Mouse (Mus musculus): ENCODE measurements around the gene Igf1r. TPM values are rescaled to one million over a fixed set of nuclear protein-coding genes. Genes with fewer than 3 reads are reported as not detected.

Igf1r gene
- polyA plus RNA-seq, 1 experiment from 2014 or later: 23.7 TPM

- peaks cover 56% of the 10 kb centered on the region for H3K4me1 ChIP-seq (replicated peaks)
- H3K27me3 ChIP-seq: no peaks in the 10 kb centered on the region
- ATAC-seq (ENCODE audit: low read depth): no peak
- no peaks in the 10 kb centered on the region for H3K9me3 ChIP-seq
- no peaks in the 10 kb centered on the region for H3K36me3 ChIP-seq
- no peak overlapping the region for H3K4me2 ChIP-seq
- H3K4me3 ChIP-seq: no peak overlapping the region
- no peak overlapping the region for H3K9ac ChIP-seq
- 78% methylated on average over 13 of the region's 13 CpGs for WGBS
- H3K27ac ChIP-seq (replicated peaks): no peak overlapping the region
These were observed 109.7 kb downstream of the Igf1r start for GRCm38 (mm10) chr7:68062170-68062848.

- ATAC-seq (ENCODE audit: low read depth): no peak
- H3K27me3 ChIP-seq: no peaks in the 10 kb centered on the region
These were observed 110.2 kb downstream of the Igf1r start for GRCm38 (mm10) chr7:68062849-68063208.

GRCm38 (mm10) chr7:68063711-68064110, 111.1 kb downstream of the Igf1r start:
- Histone ChIP-seq H3K4me2 (no peak overlapping the region), H3K4me1 (replicated peaks) (peaks cover 56% of the 10 kb centered on the region), H3K27ac (replicated peaks) (no peak overlapping the region), H3K9ac (no peak overlapping the region), H3K27me3 (no peaks in the 10 kb centered on the region), H3K36me3 (no peaks in the 10 kb centered on the region), H3K4me3 (no peak overlapping the region), H3K9me3 (no peaks in the 10 kb centered on the region)
- no peak for ATAC-seq (ENCODE audit: low read depth)
- WGBS: 79% methylated on average over 9 of the region's 9 CpGs

More at GRCm38 (mm10) chr7:68062849-68063208, 110.2 kb downstream of the Igf1r start:
- Histone ChIP-seq H3K4me1 (replicated peaks) (peaks cover 56% of the 10 kb centered on the region), H3K36me3 (no peaks in the 10 kb centered on the region), H3K4me3 (no peak overlapping the region), H3K27ac (replicated peaks) (no peak overlapping the region), H3K4me2 (no peak overlapping the region), H3K9ac (no peak overlapping the region), H3K9me3 (no peaks in the 10 kb centered on the region)
- 32% methylated on average over 5 of the region's 5 CpGs for WGBS

GRCm38 (mm10) chr7:68064120-68064519, 111.5 kb downstream of the Igf1r start:
- Histone ChIP-seq H3K27ac (replicated peaks) (no peak overlapping the region), H3K4me2 (no peak overlapping the region), H3K9ac (no peak overlapping the region), H3K36me3 (no peaks in the 10 kb centered on the region), H3K27me3 (no peaks in the 10 kb centered on the region), H3K4me1 (replicated peaks) (peaks cover 56% of the 10 kb centered on the region), H3K4me3 (no peak overlapping the region), H3K9me3 (no peaks in the 10 kb centered on the region)
- ATAC-seq (ENCODE audit: low read depth): no peak
- 95% methylated on average over 8 of the region's 8 CpGs for whole genome bisulfite sequencing

- 29% methylated on average over 11 of the region's 11 CpGs for WGBS
- Histone ChIP-seq H3K4me3 (no peak overlapping the region), H3K27ac (replicated peaks) (peak overlapping the region; percentile 23; the same call in 1 of the 2 replicates), H3K9me3 (no peaks in the 10 kb centered on the region), H3K36me3 (no peaks in the 10 kb centered on the region), H3K27me3 (no peaks in the 10 kb centered on the region), H3K4me1 (replicated peaks) (peaks cover 61% of the 10 kb centered on the region), H3K9ac (no peak overlapping the region), H3K4me2 (no peak overlapping the region)
- no peak; the same call in 1 of the 2 replicates for ATAC-seq (ENCODE audit: low read depth)
These were observed 112.2 kb downstream of the Igf1r start for GRCm38 (mm10) chr7:68064647-68065362.

GRCm38 (mm10) chr7:68065904-68066303, 113.3 kb downstream of the Igf1r start:
- peaks cover 64% of the 10 kb centered on the region for H3K4me1 ChIP-seq (replicated peaks)
- 91% methylated on average over 6 of the region's 6 CpGs for WGBS
- no peak overlapping the region for H3K9ac ChIP-seq
- no peaks in the 10 kb centered on the region for H3K27me3 ChIP-seq
- no peak overlapping the region for H3K4me2 ChIP-seq
- no peaks in the 10 kb centered on the region for H3K36me3 ChIP-seq
- H3K27ac ChIP-seq (replicated peaks): no peak overlapping the region
- ATAC-seq (ENCODE audit: low read depth): no peak
- H3K9me3 ChIP-seq: no peaks in the 10 kb centered on the region
- H3K4me3 ChIP-seq: no peak overlapping the region

GRCm38 (mm10) chr7:68067321-68067720, 114.7 kb downstream of the Igf1r start:
- Histone ChIP-seq H3K4me3 (no peak overlapping the region), H3K4me2 (no peak overlapping the region), H3K4me1 (replicated peaks) (peaks cover 64% of the 10 kb centered on the region), H3K27me3 (no peaks in the 10 kb centered on the region), H3K9ac (no peak overlapping the region), H3K36me3 (no peaks in the 10 kb centered on the region), H3K9me3 (no peaks in the 10 kb centered on the region), H3K27ac (replicated peaks) (no peak overlapping the region)
- ATAC-seq (ENCODE audit: low read depth): no peak
- 94% methylated on average over 4 of the region's 4 CpGs for WGBS

GRCm38 (mm10) chr7:68069324-68069723, 116.7 kb downstream of the Igf1r start:
- H3K9me3 ChIP-seq: no peaks in the 10 kb centered on the region
- H3K4me2 ChIP-seq: no peak overlapping the region
- no peak overlapping the region for H3K9ac ChIP-seq
- H3K4me1 ChIP-seq (replicated peaks): peaks cover 64% of the 10 kb centered on the region
- WGBS: 72% methylated on average over 7 of the region's 7 CpGs
- H3K36me3 ChIP-seq: no peaks in the 10 kb centered on the region
- H3K4me3 ChIP-seq: no peak overlapping the region
- H3K27me3 ChIP-seq: no peaks in the 10 kb centered on the region
- no peak for ATAC-seq (ENCODE audit: low read depth)
- H3K27ac ChIP-seq (replicated peaks): no peak overlapping the region

- H3K4me1 ChIP-seq (replicated peaks): peaks cover 63% of the 10 kb centered on the region
These were observed 117.4 kb downstream of the Igf1r start for GRCm38 (mm10) chr7:68070030-68070429.

GRCm38 (mm10) chr7:68070626-68071025, 118.0 kb downstream of the Igf1r start:
- Histone ChIP-seq H3K36me3 (no peaks in the 10 kb centered on the region), H3K9ac (no peak overlapping the region), H3K4me3 (no peak overlapping the region), H3K27me3 (no peaks in the 10 kb centered on the region), H3K4me2 (no peak overlapping the region), H3K4me1 (replicated peaks) (peaks cover 67% of the 10 kb centered on the region), H3K27ac (replicated peaks) (no peak overlapping the region), H3K9me3 (no peaks in the 10 kb centered on the region)
- ATAC-seq (ENCODE audit: low read depth): no peak
- 38% methylated on average over 7 of the region's 7 CpGs for WGBS

More at GRCm38 (mm10) chr7:68070030-68070429, 117.4 kb downstream of the Igf1r start:
- H3K27me3 ChIP-seq: no peaks in the 10 kb centered on the region
- no peak overlapping the region for H3K9ac ChIP-seq
- no peak for ATAC-seq (ENCODE audit: low read depth)
- no peaks in the 10 kb centered on the region for H3K36me3 ChIP-seq
- no peak overlapping the region for H3K27ac ChIP-seq (replicated peaks)
- WGBS: 52% methylated on average over 3 of the region's 3 CpGs
- H3K9me3 ChIP-seq: no peaks in the 10 kb centered on the region
- H3K4me3 ChIP-seq: no peak overlapping the region
- H3K4me2 ChIP-seq: no peak overlapping the region

GRCm38 (mm10) chr7:68071050-68071449, 118.4 kb downstream of the Igf1r start:
- Histone ChIP-seq H3K4me1 (replicated peaks) (peaks cover 68% of the 10 kb centered on the region), H3K36me3 (no peaks in the 10 kb centered on the region), H3K9ac (no peak overlapping the region), H3K9me3 (no peaks in the 10 kb centered on the region), H3K27me3 (no peaks in the 10 kb centered on the region), H3K27ac (replicated peaks) (no peak overlapping the region), H3K4me2 (no peak overlapping the region), H3K4me3 (no peak overlapping the region)
- WGBS: 83% methylated on average over 3 of the region's 3 CpGs
- ATAC-seq (ENCODE audit: low read depth): no peak

GRCm38 (mm10) chr7:68071749-68072148, 119.1 kb downstream of the Igf1r start:
- Histone ChIP-seq H3K9me3 (no peaks in the 10 kb centered on the region), H3K27ac (replicated peaks) (no peak overlapping the region), H3K27me3 (no peaks in the 10 kb centered on the region), H3K9ac (no peak overlapping the region), H3K4me3 (no peak overlapping the region), H3K36me3 (no peaks in the 10 kb centered on the region), H3K4me1 (replicated peaks) (peaks cover 67% of the 10 kb centered on the region), H3K4me2 (no peak overlapping the region)
- whole genome bisulfite sequencing: 90% methylated on average over 11 of the region's 11 CpGs
- ATAC-seq (ENCODE audit: low read depth): no peak

Data from neural tube, embryonic 13.5 days (tissue).